9 mouse cellular contexts compared by ENCODE assay signal in the genomic region with DNA sequence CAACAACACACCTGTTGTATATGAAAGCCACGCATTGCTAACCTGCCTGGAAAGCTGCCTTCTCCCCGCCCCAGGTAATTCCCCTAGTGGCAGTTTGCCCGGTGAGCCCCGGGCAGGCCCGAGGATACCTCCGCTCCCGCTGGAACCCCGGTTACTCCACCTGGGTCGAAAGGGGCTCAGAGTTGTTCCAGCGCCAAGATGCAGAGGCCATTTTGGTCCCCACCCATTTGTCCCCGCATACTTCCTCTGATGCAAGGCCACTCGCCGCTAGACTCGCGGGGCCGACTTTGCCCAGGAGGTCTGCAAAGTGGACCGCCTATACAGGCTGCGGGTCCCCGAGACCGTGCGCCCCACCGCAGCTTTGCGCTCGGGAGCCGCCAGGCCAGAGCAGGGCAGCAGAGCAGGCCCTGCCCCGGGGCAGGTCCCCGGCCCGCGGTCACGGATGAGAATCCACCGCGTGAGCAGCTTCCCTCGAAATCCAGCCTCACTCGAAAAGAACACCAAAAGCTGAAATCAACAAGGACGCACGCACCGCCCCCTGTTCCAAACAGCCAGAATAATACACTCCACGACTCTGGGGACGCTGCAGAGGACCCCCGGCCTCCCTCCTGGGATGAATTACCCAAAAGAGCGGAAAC. TPM values are rescaled to one million over a fixed set of nuclear protein-coding genes. Genes with fewer than 3 reads are reported as not detected.
DNase-seq lines count a peak whose midpoint lies in the region; ATAC-seq and TF ChIP-seq lines count a peak whose summit lies in the region.
"Had no signal": no experiment of that assay in that cellular context is flagged by ENCODE, and none has a peak within 500 bp of the region (broad histone marks: within the 10 kb centered on the region; RNA-seq: fewer than 3 reads in every experiment).

No protein-coding gene starts in this region.

- under 1% methylated on average over 41 of the region's 41 CpGs for WGBS in embryonic facial prominence, embryonic 13.5 days
- WGBS in hindbrain, postnatal 0 days: under 1% methylated on average over 41 of the region's 41 CpGs
- 2% methylated on average over 38 of the region's 41 CpGs for whole genome bisulfite sequencing in liver, embryonic 12.5 days (ENCODE audit: insufficient replicate concordance)
- WGBS in neural tube, embryonic 12.5 days: under 1% methylated on average over 41 of the region's 41 CpGs

- 0 out of 2 replicates have a peak overlapping the region, but pooled peaks have one; percentile 22 for H3K27ac ChIP-seq in embryonic facial prominence, embryonic 13.5 days
- H3K27ac ChIP-seq in hindbrain, postnatal 0 days: peak overlapping the region; percentile 29; the same call in 1 of the 2 replicates
- no peak overlapping the region for H3K27ac ChIP-seq in liver, embryonic 12.5 days
- no peak overlapping the region for H3K27ac ChIP-seq in neural tube, embryonic 12.5 days

- H3K4me3 ChIP-seq in embryonic facial prominence, embryonic 13.5 days: peak overlapping the region; percentile 62
- peak overlapping the region; percentile 75 for H3K4me3 ChIP-seq in hindbrain, postnatal 0 days (ENCODE audit: low read length)
- H3K4me3 ChIP-seq in liver, embryonic 12.5 days: peak overlapping the region; percentile 60
- H3K4me3 ChIP-seq in neural tube, embryonic 12.5 days: peak overlapping the region; percentile 54

- no peaks in the 10 kb centered on the region for H3K9me3 ChIP-seq in embryonic facial prominence, embryonic 13.5 days
- H3K9me3 ChIP-seq in hindbrain, postnatal 0 days (ENCODE audit: low read length): no peaks in the 10 kb centered on the region
- no peaks in the 10 kb centered on the region for H3K9me3 ChIP-seq in liver, embryonic 12.5 days (replicated peaks)
- no peaks in the 10 kb centered on the region for H3K9me3 ChIP-seq in neural tube, embryonic 12.5 days
- H3K9me3 ChIP-seq: G1E had no signal

- H3K27me3 ChIP-seq in embryonic facial prominence, embryonic 13.5 days: peaks cover 56% of the 10 kb centered on the region
- H3K27me3 ChIP-seq in hindbrain, postnatal 0 days (ENCODE audit: insufficient read depth, low read length): peaks cover 21% of the 10 kb centered on the region
- peaks cover 60% of the 10 kb centered on the region for H3K27me3 ChIP-seq in liver, embryonic 12.5 days (replicated peaks)
- peaks cover 46% of the 10 kb centered on the region for H3K27me3 ChIP-seq in neural tube, embryonic 12.5 days (replicated peaks)

- peaks cover 25% of the 10 kb centered on the region for H3K4me1 ChIP-seq in embryonic facial prominence, embryonic 13.5 days
- H3K4me1 ChIP-seq in hindbrain, postnatal 0 days (ENCODE audit: insufficient read depth, low read length): no peaks in the 10 kb centered on the region
- peaks cover 11% of the 10 kb centered on the region for H3K4me1 ChIP-seq in liver, embryonic 12.5 days
- peaks cover 19% of the 10 kb centered on the region for H3K4me1 ChIP-seq in neural tube, embryonic 12.5 days

- no peak for TF ChIP-seq CTCF in hindbrain, postnatal 0 days (IDR thresholded peaks at IDR 0.05; ENCODE audit: low read depth)

- no peak; the same call in 1 of the 2 replicates for ATAC-seq in embryonic facial prominence, embryonic 13.5 days (ENCODE audit: insufficient number of reproducible peaks, insufficient read depth, low FRiP score, low TSS enrichment, low read depth)
- ATAC-seq in hindbrain, postnatal 0 days: peak; percentile 43
- ATAC-seq in liver, embryonic 12.5 days: 0 out of 2 replicates have a peak, but pooled peaks have one; percentile 31
- ATAC-seq in neural tube, embryonic 12.5 days (ENCODE audit: low FRiP score, low read depth): no peak

- peak overlapping the region; percentile 100 for H3K4me2 ChIP-seq in embryonic facial prominence, embryonic 13.5 days
- H3K4me2 ChIP-seq in hindbrain, postnatal 0 days (ENCODE audit: low read depth, low read length): peak overlapping the region; percentile 94
- H3K4me2 ChIP-seq in liver, embryonic 12.5 days: peak overlapping the region; percentile 74
- peak overlapping the region; percentile 100 for H3K4me2 ChIP-seq in neural tube, embryonic 12.5 days (replicated peaks)

- no peaks in the 10 kb centered on the region for H3K36me3 ChIP-seq in embryonic facial prominence, embryonic 13.5 days
- no peaks in the 10 kb centered on the region for H3K36me3 ChIP-seq in hindbrain, postnatal 0 days (ENCODE audit: insufficient read depth, low read length)
- no peaks in the 10 kb centered on the region for H3K36me3 ChIP-seq in liver, embryonic 12.5 days
- H3K36me3 ChIP-seq in neural tube, embryonic 12.5 days: no peaks in the 10 kb centered on the region
- H3K36me3 ChIP-seq: G1E had no signal

- peak; percentile 4 for DNase-seq in gastrocnemius, postnatal 10 days
- DNase-seq in gastrocnemius, adult 8-10 months (ENCODE audit: low spot score in 2 of 2): no peak
- peak; percentile 37 for DNase-seq in ZHBTc4 (ENCODE audit: low read depth, low spot score)
- no peak for DNase-seq in hindbrain, postnatal 0 days (ENCODE audit: low spot score)
- no peak for DNase-seq in thymus, postnatal 4 days

- H3K9ac ChIP-seq in embryonic facial prominence, embryonic 13.5 days: peak overlapping the region; percentile 69
- H3K9ac ChIP-seq in hindbrain, postnatal 0 days (replicated peaks; ENCODE audit: low read length): peak overlapping the region; percentile 49
- H3K9ac ChIP-seq in liver, embryonic 12.5 days: peak overlapping the region; percentile 56
- 0 out of 2 replicates have a peak overlapping the region, but pooled peaks have one; percentile 49 for H3K9ac ChIP-seq in neural tube, embryonic 12.5 days

RNA-seq across cellular contexts. Expression of a gene that starts 1.0 kb away (rescaled TPM):
- total RNA-seq in gastrocnemius, postnatal 10 days (2021): under 1 TPM; 0.54 to 0.78 TPM
- total RNA-seq in gastrocnemius, adult 8-10 months (2022): under 1 TPM in 1 of 4 experiments, not detected in 3; 0.29 TPM
- polyA plus RNA-seq in embryonic facial prominence, embryonic 13.5 days (2015; fragmentation: Nextera tagmentation; extraction: Ambion mirVana): 7.8 and 11.1 TPM in 2 replicates
- 12.4 and 12.9 TPM in 2 replicates for total RNA-seq in hindbrain, postnatal 0 days (2014; rRNA removed)
- polyA plus RNA-seq in hindbrain, postnatal 0 days (2015; fragmentation: Nextera tagmentation; extraction: Ambion mirVana): 11.9 and 13.5 TPM in 2 replicates
- polyA plus RNA-seq in liver, embryonic 12.5 days (2016; fragmentation: Nextera tagmentation; extraction: Ambion mirVana): 6.7 and 6.9 TPM in 2 replicates
- polyA plus RNA-seq in neural tube, embryonic 12.5 days (2016; fragmentation: Nextera tagmentation; extraction: Ambion mirVana): 1.6 and 1.8 TPM in 2 replicates
- polyA plus RNA-seq: G1E had no signal

RNA-seq across cellular contexts. Expression of a gene that starts 59.1 kb away (rescaled TPM):
- total RNA-seq in gastrocnemius, postnatal 10 days (2021): 10 to 100 TPM; 25.9 to 30.0 TPM
- total RNA-seq in gastrocnemius, adult 8-10 months (2022): 10 to 100 TPM; 15.6 to 22.0 (median 18.0) TPM
- polyA plus RNA-seq in embryonic facial prominence, embryonic 13.5 days (2015; fragmentation: Nextera tagmentation; extraction: Ambion mirVana): 76.8 and 86.5 TPM in 2 replicates
- 22.6 and 24.4 TPM in 2 replicates for total RNA-seq in hindbrain, postnatal 0 days (2014; rRNA removed)
- 57.4 and 65.9 TPM in 2 replicates for polyA plus RNA-seq in hindbrain, postnatal 0 days (2015; fragmentation: Nextera tagmentation; extraction: Ambion mirVana)
- polyA plus RNA-seq in liver, embryonic 12.5 days (2016; fragmentation: Nextera tagmentation; extraction: Ambion mirVana): 46.6 and 52.2 TPM in 2 replicates
- 75.2 and 81.9 TPM in 2 replicates for polyA plus RNA-seq in neural tube, embryonic 12.5 days (2016; fragmentation: Nextera tagmentation; extraction: Ambion mirVana)

Comparison
In these comparisons a context has a peak if more than half of its experiments do, and no peak if none do; other contexts are left out.
1. DNase-seq: peak in gastrocnemius, postnatal 10 days (single experiment) and ZHBTc4 (single experiment); none in gastrocnemius, adult 8-10 months (0 of 2), hindbrain, postnatal 0 days (single experiment) and thymus, postnatal 4 days (single experiment).
2. ATAC-seq: peak in hindbrain, postnatal 0 days (single experiment) and liver, embryonic 12.5 days (single experiment); none in embryonic facial prominence, embryonic 13.5 days (single experiment) and neural tube, embryonic 12.5 days (single experiment).
3. H3K27ac ChIP-seq: peak in embryonic facial prominence, embryonic 13.5 days (single experiment) and hindbrain, postnatal 0 days (single experiment); none in liver, embryonic 12.5 days (single experiment) and neural tube, embryonic 12.5 days (single experiment).
4. Peak in every context shown above with its lines, with median percentiles within 50 percentile points of each other: H3K4me2 ChIP-seq, H3K4me3 ChIP-seq and H3K9ac ChIP-seq.